Mouse (Mus musculus): ENCODE results near the gene Gzmm.
"Not testable (repeated sequence)": the region's sequence is repeated elsewhere in the genome, so short reads cannot be mapped to it uniquely, and the experiment has no call there.

Gene Gzmm

DNA sequence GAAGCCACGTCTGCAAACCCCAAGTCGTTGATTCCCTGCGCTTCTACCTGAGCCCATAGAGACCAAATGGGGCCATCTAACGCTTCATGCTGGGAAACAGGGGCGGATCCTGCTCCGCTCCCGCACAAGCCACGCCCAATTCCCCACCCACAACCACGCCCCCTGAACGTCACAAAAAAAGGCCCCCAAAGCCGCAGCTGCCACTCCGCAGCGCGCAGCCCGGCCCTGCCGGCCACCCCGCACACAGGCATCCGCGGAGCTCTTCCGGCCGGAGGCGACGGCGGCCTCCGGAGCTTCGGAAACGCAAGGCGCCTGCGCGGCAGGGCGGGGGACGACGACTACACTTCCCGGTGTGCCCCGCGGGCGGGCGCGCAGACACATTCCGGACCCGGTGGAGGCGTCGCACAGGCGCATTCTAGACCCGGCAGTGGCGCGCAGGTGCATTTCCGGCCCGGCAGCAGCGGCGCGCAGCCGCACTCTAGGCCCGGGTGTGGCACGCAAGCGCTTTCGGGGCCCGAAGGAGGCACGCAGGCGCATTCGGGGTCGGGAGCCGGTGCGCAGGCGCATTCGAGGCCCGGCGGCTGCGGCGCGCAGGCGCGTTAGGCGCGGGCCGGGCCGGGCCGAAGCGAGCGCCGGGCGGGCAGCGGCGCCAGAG, 7.1 kb upstream of the Gzmm start, which contains the start of gene Cdc34:
TSS of gene Cdc34 (plus strand) at position 605 of the 655 bp plus-strand sequence.
- peak; percentile 99 to 100 for DNase-seq

DNA sequence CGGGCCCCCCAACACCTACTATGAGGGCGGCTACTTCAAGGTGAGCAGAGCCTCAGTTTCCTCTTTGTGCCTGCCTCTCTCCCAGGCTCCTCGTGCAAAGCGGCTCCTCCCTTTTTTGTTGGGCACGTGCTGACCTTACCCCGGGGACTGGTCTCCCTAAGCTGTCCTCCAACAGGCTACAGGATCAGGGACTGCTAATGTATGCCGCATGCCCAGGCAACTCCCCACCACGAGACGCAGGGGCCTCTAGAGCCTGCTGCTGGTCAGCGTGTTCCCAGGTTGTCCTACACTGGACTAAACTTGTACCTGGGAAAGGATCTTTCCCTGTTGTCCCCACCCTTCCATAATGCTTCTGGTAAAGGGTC, 6.3 kb upstream of the Gzmm start:
- DNase-seq = peak in 1 of 2 experiments; percentile 44

DNA sequence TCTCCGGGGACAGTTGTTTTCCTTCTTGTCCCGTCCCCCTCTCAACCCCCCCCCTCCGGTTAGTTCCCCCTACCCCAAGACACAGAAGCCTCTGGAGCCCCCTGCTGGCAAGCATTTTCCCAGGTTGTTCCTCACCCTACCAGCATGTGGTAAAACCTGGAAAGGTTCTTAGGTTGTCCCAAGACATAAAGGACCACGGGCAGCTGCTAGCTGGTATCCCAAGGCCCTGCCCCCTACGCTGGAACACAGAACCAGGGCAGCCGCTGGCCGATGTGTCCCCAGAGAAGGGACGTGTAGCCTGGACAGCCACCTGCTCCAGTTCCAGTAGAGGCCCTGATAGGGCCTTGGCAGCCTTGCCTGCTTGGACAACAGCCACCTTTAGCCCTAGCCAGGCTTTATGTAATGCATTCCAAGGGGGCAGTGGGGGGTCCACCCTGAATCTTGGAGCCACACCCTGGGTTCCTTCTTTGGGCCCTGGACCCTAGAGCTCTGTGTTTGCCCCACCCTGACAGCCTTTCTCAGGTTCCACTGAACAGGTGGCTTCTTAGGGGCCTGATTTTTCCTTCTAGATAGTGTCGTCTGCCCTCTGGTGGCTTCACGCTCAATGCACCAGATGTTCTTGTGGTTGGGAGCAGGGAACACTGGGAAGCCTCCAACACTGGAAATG, 5.8 kb upstream of the Gzmm start:
- DNase-seq = peak; percentile 70 to 74

DNA sequence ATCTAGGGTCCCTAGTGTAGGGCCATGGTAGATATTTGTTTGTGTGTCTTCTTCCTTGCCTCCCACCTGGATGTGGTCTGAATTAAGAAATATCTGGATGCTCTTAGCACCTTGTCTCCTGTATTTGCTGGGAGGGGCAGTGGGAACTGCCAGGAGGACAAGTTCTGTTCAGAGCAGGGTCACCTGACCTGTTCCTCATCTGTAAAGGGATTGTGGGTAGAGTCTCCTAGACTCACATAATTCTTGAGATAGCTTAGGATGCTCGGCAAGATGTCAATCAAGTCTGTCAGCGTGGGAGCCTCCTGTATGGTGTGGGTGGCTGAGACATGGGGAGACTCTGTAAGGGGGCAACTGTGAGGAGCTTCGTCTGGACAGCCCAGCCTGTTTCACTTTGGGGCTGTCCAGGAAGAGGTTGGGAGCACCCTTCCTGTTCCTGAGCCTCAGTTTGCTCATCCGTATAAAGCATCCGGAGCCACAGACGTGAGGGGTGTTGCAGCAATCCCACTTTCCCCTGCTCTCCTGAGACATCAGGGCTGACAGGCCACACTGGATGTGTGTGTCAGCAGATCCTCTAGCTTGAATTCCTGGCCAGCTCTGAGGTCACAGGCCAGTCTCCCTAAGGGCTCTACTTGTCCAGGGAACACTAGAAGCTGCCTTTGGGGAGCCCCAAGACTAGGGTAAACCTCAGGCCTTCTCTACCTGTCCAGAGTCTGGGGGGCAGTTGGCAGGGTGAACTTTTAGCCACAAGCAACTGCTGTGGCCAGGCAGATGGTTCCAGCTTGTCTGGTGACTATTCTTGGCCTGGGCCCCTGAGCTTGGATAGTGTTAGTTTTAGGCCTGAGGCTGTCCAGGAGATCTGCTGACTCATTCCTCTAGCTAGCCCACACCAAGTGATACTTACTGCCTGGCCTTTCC, 4.8 kb upstream of the Gzmm start:
- peak in 1 of 2 experiments; percentile 32 for DNase-seq

DNA sequence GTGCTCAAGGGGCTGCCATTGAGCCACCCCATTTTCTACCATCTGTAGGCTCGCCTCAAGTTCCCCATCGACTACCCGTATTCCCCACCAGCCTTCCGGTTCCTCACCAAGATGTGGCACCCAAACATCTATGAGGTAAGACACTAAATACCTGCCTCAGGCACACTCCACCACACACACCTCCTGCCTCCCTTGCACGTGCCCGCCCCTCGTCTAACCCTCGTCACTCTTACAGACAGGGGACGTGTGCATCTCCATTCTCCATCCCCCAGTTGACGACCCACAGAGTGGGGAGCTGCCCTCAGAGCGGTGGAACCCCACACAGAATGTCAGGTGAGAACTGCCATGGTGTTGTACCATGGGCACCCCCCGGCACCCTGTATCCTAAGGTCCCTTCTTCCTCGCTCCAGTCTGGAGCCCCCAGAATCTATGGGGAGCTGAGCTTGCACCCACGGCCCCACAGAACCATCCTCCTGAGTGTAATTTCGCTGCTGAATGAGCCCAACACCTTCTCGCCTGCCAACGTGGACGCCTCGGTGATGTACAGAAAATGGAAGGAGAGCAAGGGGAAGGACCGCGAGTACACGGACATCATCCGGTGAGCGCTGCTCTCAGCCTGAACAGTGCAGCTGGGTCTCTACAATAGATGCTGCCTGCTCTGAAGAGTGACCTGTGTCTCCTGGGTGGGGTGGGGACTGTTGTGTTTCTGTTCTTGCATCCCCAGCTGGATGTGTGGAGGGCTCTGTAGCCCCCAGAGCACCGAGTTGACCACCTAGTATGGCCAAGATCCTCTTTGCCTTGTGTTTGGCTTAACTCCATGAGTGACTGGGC, 3.8 kb upstream of the Gzmm start:
- DNase-seq = peak in 1 of 2 experiments; percentile 11

DNA sequence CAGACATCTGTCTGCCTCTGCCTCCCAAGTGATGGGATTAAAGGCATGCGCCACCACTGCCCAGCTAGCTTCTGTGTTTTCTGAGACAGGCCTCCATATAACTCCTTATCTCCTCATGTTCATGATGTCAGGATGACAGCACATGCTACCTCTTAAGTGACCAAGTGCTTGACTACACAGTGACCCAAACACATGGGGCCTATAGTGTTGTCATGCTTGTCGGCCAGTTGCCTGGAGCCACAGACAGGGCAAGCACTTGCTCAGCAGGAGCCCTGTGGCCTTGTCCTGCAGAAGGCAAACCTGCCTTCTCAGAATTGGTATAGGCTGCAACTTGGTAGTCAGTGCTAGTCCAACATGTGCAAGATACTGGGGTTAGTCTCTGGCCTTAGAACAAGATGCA, 2.6 kb upstream of the Gzmm start:
- no peak for DNase-seq

DNA sequence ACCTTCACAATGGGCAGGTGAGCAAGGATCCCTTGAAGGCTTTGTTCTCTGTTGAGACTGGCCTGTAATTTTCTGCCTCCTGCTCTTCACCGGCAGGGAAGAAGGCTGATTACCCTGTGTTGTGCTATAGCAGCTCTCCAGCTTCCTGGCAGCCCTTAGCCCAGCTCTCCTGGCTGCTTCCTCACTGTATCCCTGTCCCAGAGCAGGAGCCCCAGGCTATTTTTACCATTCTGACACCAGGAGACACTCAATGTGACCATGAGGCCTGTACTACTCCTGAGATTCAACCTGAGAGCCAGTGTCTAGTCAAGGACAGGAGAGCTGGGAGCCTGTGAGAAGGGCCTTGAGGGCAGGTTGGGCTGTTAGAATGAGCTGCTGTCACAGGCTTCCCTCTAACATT, 2.1 kb upstream of the Gzmm start:
- no peak for DNase-seq

DNA sequence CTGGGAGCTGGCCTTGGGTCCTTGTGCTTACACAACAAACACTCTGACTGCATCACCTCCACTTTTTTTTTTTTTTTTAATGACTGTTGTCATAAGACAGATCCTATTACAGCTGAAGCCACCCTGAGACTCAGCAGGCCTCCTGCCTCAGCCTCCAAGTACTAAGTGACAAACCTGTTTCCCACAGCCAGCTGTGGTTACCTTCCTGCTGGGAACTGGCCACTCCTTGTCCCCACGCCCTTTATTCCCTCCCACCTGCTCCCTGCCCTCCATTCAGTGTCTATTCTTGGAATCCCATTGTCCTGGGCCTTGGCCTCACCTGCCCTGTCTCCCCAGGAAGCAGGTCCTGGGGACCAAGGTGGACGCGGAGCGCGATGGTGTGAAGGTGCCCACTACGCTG, 1.3 kb upstream of the Gzmm start:
- DNase-seq = no peak

DNA sequence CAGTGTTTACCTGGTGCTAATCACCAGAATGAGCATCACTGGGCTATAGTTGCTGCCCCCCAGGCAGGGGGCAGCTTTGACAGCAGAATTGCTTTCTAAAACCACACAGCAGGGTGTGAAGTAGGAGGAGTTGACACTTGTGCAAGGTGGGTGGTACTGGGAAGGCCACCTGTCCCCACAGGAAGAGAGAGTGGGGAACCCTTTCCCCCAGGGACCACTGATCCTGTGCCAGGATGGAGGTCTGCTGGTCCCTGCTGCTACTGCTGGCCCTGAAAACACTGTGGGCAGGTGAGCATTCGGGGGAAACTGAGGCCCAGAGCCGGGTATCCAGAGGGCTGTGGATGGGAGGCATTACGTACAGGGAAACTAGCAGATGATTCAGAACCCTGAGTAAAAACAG, 358 bp downstream of the Gzmm start:
- peak in 1 of 2 experiments; percentile 24 for DNase-seq

DNA sequence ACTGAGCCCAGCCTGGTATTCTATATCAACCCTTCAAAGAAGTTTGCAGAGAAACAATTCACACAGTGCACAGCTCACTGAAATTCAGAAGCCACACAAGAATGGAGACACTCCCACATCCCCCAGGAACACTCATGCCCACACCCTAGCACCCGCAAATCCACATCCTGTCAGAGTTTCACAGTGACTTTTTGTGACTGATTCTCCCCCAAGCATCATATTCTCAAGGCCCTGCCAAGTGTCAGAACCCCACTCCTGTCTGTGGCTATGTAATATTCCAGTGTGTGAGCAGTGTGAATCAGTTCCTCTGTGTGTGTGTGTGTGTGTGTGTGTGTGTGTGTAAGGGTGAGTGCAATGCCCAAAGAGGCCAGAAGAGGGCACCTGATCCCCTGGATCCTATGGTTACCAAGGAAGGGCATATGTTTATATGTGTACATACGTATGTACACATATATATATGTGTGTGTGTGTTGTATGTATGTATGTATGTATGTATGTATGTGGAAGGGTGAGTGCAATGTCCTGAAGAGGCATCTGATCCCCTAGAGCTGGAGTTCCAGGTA, 3.2 kb downstream of the Gzmm start:
- peak; percentile 25 to 54 for DNase-seq

DNA sequence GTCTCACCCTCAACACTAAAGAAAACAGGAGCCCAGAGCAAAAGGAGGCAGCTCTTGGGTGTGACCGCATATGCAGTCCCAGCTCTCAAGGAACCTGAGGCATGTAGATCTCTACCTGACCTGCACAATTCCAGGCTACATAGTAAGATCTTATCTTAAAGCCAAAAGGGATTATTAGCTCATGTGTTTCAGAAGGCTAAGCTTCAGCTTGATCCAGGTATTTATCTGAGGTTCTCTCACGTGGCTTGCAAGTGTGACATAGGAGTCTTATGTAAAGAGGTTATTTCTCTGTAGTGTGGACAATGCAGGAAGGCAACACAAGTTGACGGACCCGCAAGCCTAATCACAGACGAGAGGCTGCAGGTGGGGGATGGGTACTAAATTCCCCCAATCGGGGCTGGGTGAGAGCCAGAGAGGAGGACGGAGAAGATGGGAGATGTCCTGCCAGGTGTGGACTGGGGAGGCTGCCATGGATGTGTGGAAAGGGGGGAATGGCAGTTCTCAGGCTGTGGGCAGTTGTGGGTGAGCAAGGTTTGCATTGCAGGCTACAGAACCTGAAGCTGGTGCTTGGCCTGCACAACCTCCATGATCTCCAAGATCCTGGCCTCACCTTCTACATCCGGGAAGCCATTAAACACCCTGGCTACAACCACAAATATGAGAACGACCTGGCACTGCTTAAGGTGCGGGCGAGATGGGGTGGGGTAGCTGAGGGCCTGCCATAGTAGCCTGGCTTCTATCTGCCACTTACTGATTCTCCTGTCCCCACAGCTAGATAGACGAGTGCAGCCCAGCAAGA, 5.0 kb downstream of the Gzmm start:
- peak; percentile 61 to 67 for DNase-seq

DNA sequence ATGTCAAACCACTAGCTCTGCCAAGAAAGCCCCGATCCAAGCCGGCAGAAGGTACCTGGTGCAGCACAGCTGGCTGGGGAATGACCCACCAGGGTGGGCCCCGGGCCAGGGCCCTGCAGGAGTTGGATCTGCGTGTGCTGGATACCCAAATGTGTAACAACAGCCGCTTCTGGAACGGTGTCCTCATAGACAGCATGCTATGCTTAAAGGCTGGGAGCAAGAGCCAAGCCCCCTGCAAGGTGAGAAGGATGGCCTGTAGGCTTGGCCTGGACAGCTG, 5.5 kb downstream of the Gzmm start:
- DNase-seq = peak; percentile 76 to 83

DNA sequence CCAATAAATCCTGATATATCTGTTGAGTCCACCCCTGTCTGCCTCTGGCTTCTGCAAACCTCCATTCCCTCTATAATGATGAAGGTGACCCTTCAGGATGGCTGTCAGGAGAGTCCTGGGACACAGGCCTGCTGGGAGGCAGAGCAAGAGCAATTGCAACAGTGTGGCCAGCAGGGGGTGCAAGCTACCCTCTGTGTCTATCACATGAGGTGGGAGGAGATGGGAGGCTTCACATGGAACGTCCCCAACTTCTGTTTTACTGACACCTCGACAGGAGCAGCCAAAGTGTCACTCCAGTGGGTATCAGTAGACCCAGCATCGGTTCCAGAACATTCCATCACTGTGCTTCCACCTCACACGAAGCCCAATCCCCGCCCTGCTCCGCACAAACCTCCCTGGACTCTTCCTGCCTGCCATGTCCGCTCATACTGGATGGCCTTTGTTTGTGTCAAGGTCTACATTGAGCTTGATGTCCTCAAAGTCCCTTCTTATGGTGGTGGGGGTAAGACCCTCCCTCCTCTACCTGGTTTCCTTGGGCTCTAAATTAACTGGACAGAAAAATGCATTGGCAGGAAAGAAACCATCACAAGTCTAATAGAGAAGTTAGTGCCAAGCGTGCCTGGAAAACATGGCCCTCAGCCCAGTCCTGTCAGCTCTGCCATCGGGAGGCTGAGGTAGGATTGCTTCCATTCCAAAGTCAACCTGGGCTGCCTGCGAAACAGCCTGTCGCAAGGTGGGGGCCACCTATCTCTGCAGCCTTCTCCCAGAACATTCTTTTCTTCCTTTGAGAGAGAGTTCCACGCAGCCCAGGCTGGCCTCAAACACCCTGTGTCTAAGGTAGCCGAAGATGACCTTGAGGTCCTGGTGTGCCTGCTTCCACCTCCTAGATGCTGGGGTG, 6.7 kb downstream of the Gzmm start:
- peak; percentile 91 for DNase-seq

DNA sequence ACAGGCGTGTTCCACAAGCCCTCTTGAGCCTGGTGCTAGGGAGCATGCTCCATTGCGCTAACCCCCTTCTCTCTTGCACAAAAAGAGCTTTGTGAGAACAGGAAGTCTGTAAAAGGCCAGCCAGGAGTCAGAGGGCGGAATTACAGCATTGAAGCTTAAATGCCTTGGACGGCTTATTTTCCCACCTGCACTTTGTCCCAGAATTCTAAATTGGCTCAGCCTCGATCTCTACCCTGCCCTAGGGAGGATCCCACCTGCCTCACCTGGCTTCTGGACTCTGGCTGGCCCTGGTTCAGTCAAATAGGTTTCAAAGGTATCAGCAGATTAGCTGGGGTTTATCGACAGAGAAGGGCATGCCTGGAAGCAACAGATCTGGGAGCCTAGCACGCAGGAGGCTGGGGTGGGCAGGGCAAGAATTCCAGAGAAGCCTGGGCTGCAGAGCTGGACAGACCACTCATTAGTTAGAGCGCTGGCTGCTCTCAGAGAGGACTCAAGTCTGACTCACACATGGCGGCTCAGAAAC, 7.4 kb downstream of the Gzmm start:
- peak in 1 of 2 experiments; percentile 36 for DNase-seq

DNA sequence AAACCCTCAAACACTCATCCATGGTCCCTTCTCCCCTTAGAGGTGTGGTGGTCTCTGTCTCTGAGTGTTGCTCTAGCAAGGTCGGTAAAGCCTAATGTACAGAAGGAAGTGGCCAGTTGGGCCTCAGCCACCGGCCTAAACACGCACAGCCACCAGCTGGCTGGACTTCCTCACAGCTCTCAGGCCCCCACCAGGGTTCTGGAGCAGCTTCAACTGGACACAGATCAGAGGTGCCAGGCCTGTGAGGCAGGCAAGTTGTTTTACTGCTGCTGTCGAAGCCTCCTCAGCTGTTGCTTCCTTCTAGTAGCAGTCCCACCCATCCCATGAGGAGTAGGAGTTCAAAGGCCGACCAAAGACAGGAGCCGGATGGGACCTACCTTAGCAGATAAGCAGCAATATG, 9.1 kb downstream of the Gzmm start:
- DNase-seq = peak; percentile 91 to 94

DNA sequence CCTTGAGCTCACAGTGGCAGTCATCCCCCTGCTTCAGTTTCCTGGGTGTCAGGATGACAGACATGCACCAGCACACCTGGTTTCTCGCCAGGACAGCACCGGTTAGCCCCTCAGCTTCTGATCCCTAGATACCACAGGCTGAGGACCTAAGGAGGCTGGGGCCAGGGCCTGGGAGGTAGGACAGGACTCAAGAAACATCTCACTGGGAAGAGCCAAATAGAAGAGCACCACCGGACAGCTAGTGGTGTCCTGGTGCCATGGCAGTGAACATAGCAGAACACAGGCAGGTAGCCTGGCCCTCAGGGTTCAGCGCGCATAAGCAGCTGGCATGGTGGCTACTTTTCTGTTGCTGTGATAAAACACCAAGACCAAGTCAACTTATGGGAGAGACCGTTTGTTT, 9.6 kb downstream of the Gzmm start:
- DNase-seq = peak; percentile 22 to 30

DNA sequence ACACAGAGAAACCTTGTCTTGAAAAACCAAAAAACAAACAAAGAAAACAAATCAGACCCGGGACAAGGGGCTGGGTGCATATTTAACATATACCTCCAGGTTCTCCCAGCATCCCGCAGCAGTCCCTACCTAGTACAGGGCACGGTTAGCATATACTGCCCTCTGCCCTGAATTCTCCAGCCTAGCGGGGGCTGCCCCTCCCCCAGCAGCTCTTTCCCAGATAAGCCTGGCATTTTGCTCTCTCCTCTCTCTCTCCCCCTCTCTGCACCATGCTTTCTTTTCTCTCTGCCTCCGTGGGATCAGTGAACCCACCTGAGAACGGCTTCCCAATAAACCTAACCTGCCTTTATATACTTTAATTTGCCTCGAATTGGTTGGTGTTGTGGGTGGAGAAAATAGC, 11.9 kb downstream of the Gzmm start:
- DNase-seq = peak; percentile 17 to 27

DNA sequence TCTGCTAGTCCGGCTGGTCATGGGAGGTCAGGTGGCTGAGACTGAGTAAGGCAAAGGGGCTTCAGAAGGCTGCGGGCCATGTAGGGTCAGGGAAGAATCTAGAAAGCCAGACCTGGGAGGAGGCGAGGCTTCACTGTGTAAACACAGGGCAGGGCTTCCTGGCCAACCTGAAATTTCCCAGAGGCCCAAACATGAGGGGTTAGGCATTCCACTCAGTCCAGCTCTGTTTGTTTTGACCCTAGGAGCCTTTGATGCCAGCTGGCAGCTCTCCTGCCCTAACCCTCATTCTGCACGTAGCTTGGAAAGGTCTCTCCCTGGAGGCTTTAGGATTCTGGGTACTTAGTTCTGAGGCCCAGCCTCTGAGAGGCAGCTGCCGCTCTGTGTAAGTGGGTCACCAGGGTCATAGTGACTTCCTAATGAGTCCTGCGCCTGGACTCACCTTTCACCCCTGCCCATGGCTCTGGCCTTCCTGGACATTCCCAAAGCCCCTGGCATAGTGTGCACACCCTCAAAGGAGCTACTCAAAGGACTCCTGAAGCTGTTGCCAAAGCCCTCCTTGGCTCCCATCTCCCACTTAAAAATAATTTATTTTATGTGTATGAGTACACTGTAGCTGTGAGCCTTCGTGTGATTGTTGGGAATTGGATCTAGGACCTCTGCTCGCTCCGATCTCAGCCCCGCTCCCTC, 12.8 kb downstream of the Gzmm start:
- peak; percentile 19 to 29 for DNase-seq

DNA sequence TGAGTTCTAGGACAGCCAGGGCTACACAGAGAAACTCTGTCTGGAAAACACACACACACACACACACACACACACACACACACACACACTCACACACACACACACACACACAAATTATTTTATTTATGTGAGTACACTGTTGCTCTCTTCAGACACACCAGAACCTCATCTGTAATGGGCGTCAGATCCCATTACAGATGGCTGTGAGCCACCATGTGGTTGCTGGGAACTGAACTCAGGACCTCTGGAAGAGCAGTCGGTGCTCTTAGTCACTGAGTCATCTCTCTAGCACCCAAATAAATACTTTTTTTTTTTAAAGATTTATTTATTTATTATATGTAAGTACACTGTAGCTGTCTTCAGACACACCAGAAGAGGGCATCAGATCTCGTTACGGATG, 14.2 kb downstream of the Gzmm start:
- not testable (repeated sequence) for DNase-seq

DNA sequence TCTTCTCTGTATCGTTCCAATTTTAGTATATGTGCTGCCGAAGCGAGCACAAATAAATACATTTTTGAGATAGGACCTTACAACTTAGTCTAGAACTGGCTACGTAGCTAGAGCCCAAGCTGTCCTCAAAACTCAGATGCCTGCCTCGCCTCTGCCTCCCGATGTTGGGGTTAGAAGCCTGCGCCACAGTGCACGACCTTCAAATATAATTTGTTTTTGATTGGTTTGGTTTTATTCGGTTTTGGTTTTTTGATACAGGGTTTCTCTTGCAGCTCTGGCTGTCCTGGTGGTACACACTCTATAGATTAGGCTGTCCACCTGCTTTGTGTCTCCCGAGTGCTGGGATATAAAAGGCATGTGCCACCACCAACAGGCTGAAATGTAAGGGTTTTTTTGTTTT, 14.7 kb downstream of the Gzmm start:
- no peak for DNase-seq
